Comparison of ENCODE assay signal across 8 mouse cellular contexts in genomic region chr11:102405544-102406285, GRCm38 (mm10). TPM values are rescaled to one million over a fixed set of nuclear protein-coding genes. Genes with fewer than 3 reads are reported as not detected.
DNase-seq lines count a peak whose midpoint lies in the region; ATAC-seq and TF ChIP-seq lines count a peak whose summit lies in the region.
"Had no signal": no experiment of that assay in that cellular context is flagged by ENCODE, and none has a peak within 500 bp of the region (broad histone marks: within the 10 kb centered on the region; RNA-seq: fewer than 3 reads in every experiment).

No protein-coding gene starts in this region.

- peak overlapping the region; percentile 87; the same call in 1 of the 2 replicates for H3K4me2 ChIP-seq in embryonic facial prominence, embryonic 15.5 days (replicated peaks)
- H3K4me2 ChIP-seq in intestine, embryonic 15.5 days (replicated peaks), result peak overlapping the region; percentile 80
- peak overlapping the region; percentile 90 for H3K4me2 ChIP-seq in neural tube, embryonic 14.5 days (ENCODE audit: low read depth, low read length)

- peak overlapping the region; percentile 58 for H3K4me3 ChIP-seq in layer of hippocampus, adult 2 months
- H3K4me3 ChIP-seq in embryonic facial prominence, embryonic 15.5 days (replicated peaks), result peak overlapping the region; percentile 77; the same call in 1 of the 2 replicates
- peak overlapping the region; percentile 96 for H3K4me3 ChIP-seq in intestine, embryonic 15.5 days (replicated peaks)
- no peak overlapping the region for H3K4me3 ChIP-seq in neural tube, embryonic 14.5 days (ENCODE audit: low read depth, low read length)

- TF ChIP-seq CTCF in layer of hippocampus, adult 2 months (conservative IDR thresholded peaks at IDR 0.05), result no peak

- 84% methylated on average over 11 of the region's 11 CpGs for WGBS in embryonic facial prominence, embryonic 15.5 days
- 80% methylated on average over 11 of the region's 11 CpGs for WGBS in intestine, embryonic 15.5 days
- 88% methylated on average over 11 of the region's 11 CpGs for WGBS in neural tube, embryonic 14.5 days

- DNase-seq in layer of hippocampus, adult 2 months (ENCODE audit: low spot score in 2 of 2), result no peak
- no peak for DNase-seq in layer of hippocampus, adult 11-12 months (ENCODE audit: low spot score)
- no peak for DNase-seq in ovary, postnatal 36 days (ENCODE audit: low spot score)
- DNase-seq in layer of hippocampus, postnatal 25 days (ENCODE audit: extremely low spot score in 1 of 2, low spot score in 1 of 2), result no peak
- DNase-seq: lung, postnatal 36 days had no signal

- no peak for ATAC-seq in embryonic facial prominence, embryonic 15.5 days (ENCODE audit: insufficient number of reproducible peaks, low FRiP score, low TSS enrichment, low read depth)
- no peak for ATAC-seq in intestine, embryonic 15.5 days
- no peak for ATAC-seq in neural tube, embryonic 14.5 days (ENCODE audit: low read depth)

- H3K9me3 ChIP-seq in embryonic facial prominence, embryonic 15.5 days (replicated peaks), result no peaks in the 10 kb centered on the region
- no peaks in the 10 kb centered on the region for H3K9me3 ChIP-seq in intestine, embryonic 15.5 days
- no peaks in the 10 kb centered on the region for H3K9me3 ChIP-seq in neural tube, embryonic 14.5 days (ENCODE audit: control insufficient read depth, low read length)

- H3K9ac ChIP-seq in embryonic facial prominence, embryonic 15.5 days, result 0 out of 2 replicates have a peak overlapping the region, but pooled peaks have one; percentile 73
- peak overlapping the region; percentile 89; the same call in 1 of the 2 replicates for H3K9ac ChIP-seq in intestine, embryonic 15.5 days
- H3K9ac ChIP-seq in neural tube, embryonic 14.5 days (replicated peaks; ENCODE audit: low read depth, low read length), result peak overlapping the region; percentile 88; the same call in 1 of the 2 replicates

- H3K27me3 ChIP-seq in embryonic facial prominence, embryonic 15.5 days, result peaks cover 6% of the 10 kb centered on the region
- H3K27me3 ChIP-seq in intestine, embryonic 15.5 days (replicated peaks), result peaks cover 8% of the 10 kb centered on the region; the same call in 1 of the 2 replicates
- no peaks in the 10 kb centered on the region for H3K27me3 ChIP-seq in neural tube, embryonic 14.5 days (ENCODE audit: control insufficient read depth, insufficient read depth, low read length)

- peaks cover 40% of the 10 kb centered on the region for H3K4me1 ChIP-seq in embryonic facial prominence, embryonic 15.5 days
- peaks cover 20% of the 10 kb centered on the region; the same call in 1 of the 2 replicates for H3K4me1 ChIP-seq in intestine, embryonic 15.5 days (replicated peaks)
- H3K4me1 ChIP-seq in neural tube, embryonic 14.5 days (ENCODE audit: control insufficient read depth, insufficient read depth, low read length), result peaks cover 25% of the 10 kb centered on the region

- peak overlapping the region; percentile 95; the same call in 1 of the 2 replicates for H3K27ac ChIP-seq in layer of hippocampus, adult 2 months
- no peak overlapping the region for H3K27ac ChIP-seq in embryonic facial prominence, embryonic 15.5 days (replicated peaks)
- H3K27ac ChIP-seq in intestine, embryonic 15.5 days, result no peak overlapping the region
- no peak overlapping the region for H3K27ac ChIP-seq in neural tube, embryonic 14.5 days (ENCODE audit: low read depth, low read length)

- peaks cover 30% of the 10 kb centered on the region for H3K36me3 ChIP-seq in embryonic facial prominence, embryonic 15.5 days
- peaks cover 21% of the 10 kb centered on the region for H3K36me3 ChIP-seq in intestine, embryonic 15.5 days
- peaks cover 31% of the 10 kb centered on the region for H3K36me3 ChIP-seq in neural tube, embryonic 14.5 days (ENCODE audit: control insufficient read depth, insufficient read depth, low read length)

RNA-seq across cellular contexts. Expression of gene Slc25a39, which starts 2.0 kb away (rescaled TPM):
- 10 to 100 TPM; 62.5 to 62.6 TPM for total RNA-seq in layer of hippocampus, adult 2 months (2021)
- 197 and 199 TPM in 2 replicates for polyA plus RNA-seq in embryonic facial prominence, embryonic 15.5 days (2015; fragmentation: Nextera tagmentation; extraction: Ambion mirVana)
- 305 and 329 TPM in 2 replicates for polyA plus RNA-seq in intestine, embryonic 15.5 days (2015; fragmentation: Nextera tagmentation; extraction: Ambion mirVana)
- 141 and 144 TPM in 2 replicates for polyA plus RNA-seq in neural tube, embryonic 14.5 days (2014; fragmentation: Nextera tagmentation; extraction: Ambion mirVana)
- total RNA-seq in layer of hippocampus, postnatal 25 days (2021), result 10 to 100 TPM; 63.7 to 65.3 TPM

RNA-seq across cellular contexts. Expression of gene Rundc3a, which starts 12.5 kb away (rescaled TPM):
- total RNA-seq in layer of hippocampus, adult 2 months (2021), result 100 to 1,000 TPM; 482 to 488 TPM
- 7.5 and 8.3 TPM in 2 replicates for polyA plus RNA-seq in embryonic facial prominence, embryonic 15.5 days (2015; fragmentation: Nextera tagmentation; extraction: Ambion mirVana)
- 8.7 and 10.8 TPM in 2 replicates for polyA plus RNA-seq in intestine, embryonic 15.5 days (2015; fragmentation: Nextera tagmentation; extraction: Ambion mirVana)
- polyA plus RNA-seq in neural tube, embryonic 14.5 days (2014; fragmentation: Nextera tagmentation; extraction: Ambion mirVana), result 97.8 and 115 TPM in 2 replicates
- 100 to 1,000 TPM; 442 to 490 TPM for total RNA-seq in layer of hippocampus, postnatal 25 days (2021)

RNA-seq across cellular contexts. Expression of gene Grn, which starts 24.4 kb away (rescaled TPM):
- total RNA-seq in layer of hippocampus, adult 2 months (2021), result 10 to 100 TPM; 60.6 to 66.4 TPM
- polyA plus RNA-seq in embryonic facial prominence, embryonic 15.5 days (2015; fragmentation: Nextera tagmentation; extraction: Ambion mirVana), result 196 and 199 TPM in 2 replicates
- 156 and 171 TPM in 2 replicates for polyA plus RNA-seq in intestine, embryonic 15.5 days (2015; fragmentation: Nextera tagmentation; extraction: Ambion mirVana)
- polyA plus RNA-seq in neural tube, embryonic 14.5 days (2014; fragmentation: Nextera tagmentation; extraction: Ambion mirVana), result 43.3 and 68.2 TPM in 2 replicates
- total RNA-seq in layer of hippocampus, postnatal 25 days (2021), result 10 to 100 TPM; 69.9 to 74.0 TPM

RNA-seq across cellular contexts. Expression of gene Slc4a1, which starts 39.7 kb away (rescaled TPM):
- under 1 TPM; 0.15 to 0.23 TPM for total RNA-seq in layer of hippocampus, adult 2 months (2021)
- polyA plus RNA-seq in embryonic facial prominence, embryonic 15.5 days (2015; fragmentation: Nextera tagmentation; extraction: Ambion mirVana), result 5.0 and 5.2 TPM in 2 replicates
- 15.2 and 18.0 TPM in 2 replicates for polyA plus RNA-seq in intestine, embryonic 15.5 days (2015; fragmentation: Nextera tagmentation; extraction: Ambion mirVana)
- polyA plus RNA-seq in neural tube, embryonic 14.5 days (2014; fragmentation: Nextera tagmentation; extraction: Ambion mirVana), result 1.6 and 2.4 TPM in 2 replicates
- under 1 TPM; 0.31 to 0.81 TPM for total RNA-seq in layer of hippocampus, postnatal 25 days (2021)

RNA-seq across cellular contexts. Expression of gene Fam171a2, which starts 41.8 kb away (rescaled TPM):
- total RNA-seq in layer of hippocampus, adult 2 months (2021), result 100 to 1,000 TPM in 1 of 2 experiments, 10 to 100 TPM in 1; 92.5 to 102 TPM
- 8.5 and 9.7 TPM in 2 replicates for polyA plus RNA-seq in embryonic facial prominence, embryonic 15.5 days (2015; fragmentation: Nextera tagmentation; extraction: Ambion mirVana)
- 3.2 and 3.5 TPM in 2 replicates for polyA plus RNA-seq in intestine, embryonic 15.5 days (2015; fragmentation: Nextera tagmentation; extraction: Ambion mirVana)
- 25.4 and 38.4 TPM in 2 replicates for polyA plus RNA-seq in neural tube, embryonic 14.5 days (2014; fragmentation: Nextera tagmentation; extraction: Ambion mirVana)
- total RNA-seq in layer of hippocampus, postnatal 25 days (2021), result 100 to 1,000 TPM in 1 of 2 experiments, 10 to 100 TPM in 1; 85.4 to 109 TPM
